Mouse (Mus musculus) adrenal gland, postnatal 36 days (tissue): Measurements from ENCODE around the gene Oxct1. TPM values are rescaled to one million over a fixed set of nuclear protein-coding genes. Genes with fewer than 3 reads are reported as not detected.

ENCODE experiments used
- DNase-seq, 2 experiments: peaks; one replicate each; pipeline ENCODE4 v3.0.0; 2021; ENCODE audit warnings: mixed read lengths in 1 of 2
- total RNA-seq, 2 experiments: library from RNA; stranded (reverse); gene quantifications; 2 replicates each; pipeline ENCODE4 v1.2.3; 2021

Oxct1 gene
- total RNA-seq, 2 experiments from 2014 or later = 137 to 207 TPM

DNA sequence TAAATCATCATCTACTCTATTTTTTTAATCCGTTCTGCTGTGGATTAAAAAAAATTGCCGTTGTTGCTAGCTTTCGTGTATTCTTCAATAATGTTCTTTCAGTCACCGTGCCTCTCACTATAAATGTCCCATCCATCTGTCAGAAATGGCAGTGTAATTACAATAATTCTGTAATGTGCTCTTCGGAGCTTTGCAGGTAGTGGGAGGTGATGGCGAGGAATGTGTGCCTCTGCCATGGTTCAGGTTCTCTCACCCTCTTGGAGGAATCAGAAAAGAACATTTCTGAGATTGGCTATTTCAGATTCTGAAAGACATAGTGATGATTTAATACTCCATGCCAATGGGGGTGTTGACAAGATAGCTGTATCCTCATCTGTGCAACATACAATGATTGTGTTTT is 93.8 kb downstream of the Oxct1 start:
- no peak for DNase-seq

DNA sequence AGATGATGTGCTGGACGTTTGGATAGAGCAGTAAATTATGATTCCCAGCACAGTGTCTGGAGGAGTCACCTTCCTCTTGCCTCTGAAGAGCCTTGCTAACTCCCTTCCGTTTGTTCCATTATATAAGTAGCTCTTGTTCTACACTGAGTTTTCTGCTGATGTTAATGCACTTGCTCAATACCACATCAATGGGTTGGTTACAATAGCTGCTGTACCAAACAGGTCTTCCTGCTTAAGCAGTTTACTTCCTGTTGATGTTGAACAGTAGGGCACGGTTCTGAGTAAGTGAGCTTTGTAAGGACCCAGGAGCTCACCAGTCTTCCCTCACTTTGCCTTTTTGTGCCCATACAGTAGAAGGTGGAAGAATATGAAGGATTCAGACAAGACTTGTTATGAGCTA is 98.5 kb downstream of the Oxct1 start:
- DNase-seq = no peak

DNA sequence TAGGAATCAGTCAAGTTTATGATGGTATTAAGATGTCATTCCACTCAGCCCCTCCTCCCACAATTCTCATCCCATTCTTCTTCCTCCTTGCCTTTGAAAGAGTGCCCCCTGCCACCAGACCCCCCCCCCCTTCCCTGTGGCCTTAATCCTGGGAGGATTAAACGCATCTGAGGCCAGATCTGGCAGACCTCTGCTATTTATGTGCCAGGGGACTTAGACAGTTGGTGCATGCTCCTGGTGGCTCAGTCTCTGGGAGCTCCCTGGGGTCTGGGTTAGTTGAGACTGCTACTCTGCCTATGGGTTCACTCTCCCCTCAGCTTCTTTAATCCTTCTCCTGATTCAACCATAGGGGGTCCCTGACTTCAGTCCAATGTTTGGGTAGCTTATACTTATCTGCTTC is 112.3 kb downstream of the Oxct1 start:
- DNase-seq = no peak

DNA sequence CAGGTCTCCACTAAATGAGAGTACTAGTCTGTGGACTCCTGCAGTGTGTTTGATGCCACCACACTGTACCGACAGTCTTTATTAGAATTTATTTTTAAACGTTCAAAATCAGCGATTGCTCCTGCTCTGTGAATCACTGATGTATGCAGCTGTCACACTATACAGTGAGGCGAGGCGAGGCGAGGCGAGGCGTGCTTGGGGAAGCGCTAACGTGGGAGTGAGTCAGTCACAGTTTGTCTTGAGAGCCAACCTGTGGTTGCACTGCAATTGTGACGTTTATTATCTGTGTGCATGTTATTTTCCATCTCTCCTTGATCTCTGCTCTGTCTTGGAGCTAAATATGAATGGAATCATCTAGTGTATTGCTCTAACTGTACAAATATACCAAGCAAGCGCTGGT is 113.3 kb downstream of the Oxct1 start:
- no peak for DNase-seq

- no peak for DNase-seq
Measured at GRCm38 (mm10) chr15:4145352-4145751, 119.2 kb downstream of the Oxct1 start.

- no peak for DNase-seq
Measured at GRCm38 (mm10) chr15:4147700-4148099, 121.5 kb downstream of the Oxct1 start.

- DNase-seq = no peak
Measured at GRCm38 (mm10) chr15:4148649-4149389, 122.6 kb downstream of the Oxct1 start.

DNA sequence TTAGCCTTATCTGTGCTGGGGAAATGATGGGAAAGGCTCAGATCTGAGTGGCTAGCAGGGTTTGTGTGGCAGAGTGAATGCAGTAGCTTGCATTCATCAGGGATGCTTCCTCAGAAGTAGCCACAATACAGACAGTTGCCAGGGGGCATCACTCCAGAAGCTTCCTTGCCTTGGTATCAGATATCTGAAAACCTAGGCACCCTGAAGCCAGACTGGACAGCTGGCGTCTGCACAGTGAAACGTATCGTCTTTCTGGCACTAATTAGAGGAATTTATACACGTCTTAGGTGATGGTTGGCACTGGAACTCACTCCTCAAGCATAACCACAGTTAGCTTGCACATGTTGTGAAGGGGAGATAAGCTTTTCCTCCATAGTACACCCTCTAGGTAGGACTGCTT is 128.5 kb downstream of the Oxct1 start:
- DNase-seq = no peak

DNA sequence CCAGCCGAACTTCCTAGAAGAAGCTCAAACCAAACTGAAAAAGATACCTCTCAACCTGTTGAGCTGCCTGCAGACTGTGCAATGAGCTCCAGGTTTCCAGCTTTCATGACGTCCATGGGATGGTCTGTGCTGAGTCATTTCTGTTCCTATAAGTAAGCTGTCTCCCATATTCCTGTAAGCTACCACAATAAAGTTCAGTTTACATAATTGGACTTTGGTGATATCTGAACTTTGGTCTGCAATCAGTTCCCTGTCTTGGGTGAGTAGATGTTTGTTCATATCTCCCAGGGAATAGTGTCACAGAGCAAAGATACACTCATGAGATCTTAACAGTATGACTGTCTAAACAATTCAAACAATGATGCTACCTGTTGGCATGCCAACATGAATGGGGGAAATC is 141.8 kb downstream of the Oxct1 start:
- no peak for DNase-seq

DNA sequence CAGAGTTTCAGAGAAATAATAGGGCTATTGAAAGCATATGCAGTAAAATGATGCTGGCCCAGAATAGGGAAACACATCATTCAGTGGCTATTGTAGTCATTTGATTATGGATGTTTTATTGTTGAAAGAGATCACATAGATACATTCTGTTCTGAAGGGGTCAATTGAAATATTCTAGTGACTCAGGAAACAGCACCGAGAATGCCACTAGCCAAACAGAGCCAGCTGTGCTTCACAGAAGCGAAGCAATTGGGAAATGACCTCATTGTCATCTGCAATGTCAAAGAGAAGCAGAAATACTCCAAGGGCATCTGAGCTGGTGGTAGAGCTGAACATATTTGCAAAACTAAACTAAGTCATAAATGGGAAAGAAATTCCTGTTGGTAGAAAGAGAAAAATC is 145.4 kb downstream of the Oxct1 start:
- peak; percentile 8 to 9 for DNase-seq

DNA sequence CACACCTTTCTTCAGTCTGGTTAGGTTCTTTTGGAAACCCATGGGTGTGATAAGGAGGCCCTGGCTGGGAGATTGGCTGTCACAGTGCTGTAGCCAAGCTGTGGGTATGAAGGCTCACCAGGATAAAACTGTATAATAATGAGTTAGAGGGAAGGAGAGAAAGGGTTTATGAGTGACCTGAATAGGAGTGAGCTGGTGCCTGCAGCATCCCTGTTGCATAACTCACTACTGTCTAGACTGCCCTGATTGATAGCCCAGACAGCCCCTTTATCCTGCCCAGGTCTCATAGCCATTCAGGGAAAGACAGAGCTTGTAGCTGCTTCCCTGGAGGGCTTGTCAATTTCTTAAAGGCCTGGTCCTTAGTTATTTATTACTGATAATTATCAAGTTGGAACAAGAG is 171.7 kb downstream of the Oxct1 start:
- DNase-seq = no peak

Other genes starting within 250 kb of the Oxct1 start
- 10 to 100 TPM; 17.0 to 27.6 TPM for gene Fbxo4, start 46.8 kb upstream of the Oxct1 start, total RNA-seq
- 10 to 100 TPM; 53.3 to 57.5 TPM for gene AW549877, start 30.6 kb upstream of the Oxct1 start, total RNA-seq